Comparison of ENCODE assay signal across 10 mouse cellular contexts in the genomic region with DNA sequence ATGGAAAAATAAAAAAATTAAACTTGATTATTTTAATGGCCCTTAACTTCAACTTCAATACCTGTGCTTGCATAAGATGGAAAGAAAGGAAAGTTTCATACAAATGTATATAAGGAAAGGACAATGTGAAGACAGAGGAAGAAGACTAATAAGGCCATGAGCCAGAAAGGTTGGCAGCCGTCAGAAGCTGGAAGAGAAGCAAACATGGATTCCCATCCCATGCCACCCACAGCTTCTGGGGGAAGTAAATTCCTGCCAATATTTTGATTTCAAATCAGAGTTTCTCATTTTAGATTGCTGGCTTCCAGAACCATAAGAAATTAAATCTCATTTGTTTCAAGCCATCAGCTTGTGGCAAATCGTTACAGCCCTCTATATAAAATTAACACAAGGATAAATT.
"Had no signal": no experiment of that assay in that cellular context is flagged by ENCODE, and none has a peak within 500 bp of the region (broad histone marks: within the 10 kb centered on the region; RNA-seq: fewer than 3 reads in every experiment).

No protein-coding gene starts in this region.

- DNase-seq: kidney, postnatal 14 days; kidney, postnatal 4 days; left cerebral cortex, postnatal 4 days; liver, postnatal 0 days; lung, embryonic 14.5 days; midbrain, embryonic 14.5 days; thymus, adult 2 months; thymus, postnatal 14 days; thymus, postnatal 4 days had no signal

- ATAC-seq: liver, postnatal 0 days; lung, postnatal 0 days had no signal
